Mouse (Mus musculus) mouse trophoblast stem cell (cell line): Measurements from ENCODE around the gene Smok3b.
"Not testable (repeated sequence)": the region's sequence is repeated elsewhere in the genome, so short reads cannot be mapped to it uniquely, and the experiment has no call there.

Source experiments
- in situ Hi-C, 2 experiments: fragments of 300-500 bp; cut with MseI, MboI; formaldehyde crosslinking; loops; 2 replicates in 1 of 2; 3 replicates in 1 of 2; pipeline ENCODE4 v1.15.1; 2025

Gene Smok3b

DNA sequence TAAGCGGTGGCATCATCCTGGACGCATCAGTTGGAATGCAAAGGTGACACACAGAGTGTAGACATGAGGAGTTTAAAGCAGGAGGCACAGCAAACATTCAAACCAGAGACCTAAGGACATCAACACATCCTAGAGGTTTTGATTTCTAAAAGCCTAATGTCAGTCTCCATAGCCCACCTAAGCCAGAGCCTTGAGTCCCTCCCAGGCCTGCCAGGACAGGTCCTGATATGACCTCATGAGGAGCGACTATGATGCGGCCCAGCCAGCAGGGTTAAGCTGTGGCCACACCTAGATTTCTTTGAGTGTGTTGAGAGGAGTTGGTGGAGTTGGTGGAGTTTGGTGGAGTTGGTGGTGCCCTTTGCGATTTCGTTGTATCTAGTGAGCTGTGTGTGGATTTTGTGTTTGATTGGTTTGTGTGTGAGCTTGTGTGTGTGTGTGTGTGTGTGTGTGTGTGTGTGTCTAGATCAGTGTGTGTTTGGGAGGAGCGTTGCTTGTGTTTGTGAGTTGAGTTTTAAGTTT, at the start of gene Smok3b, which contains the start of gene Smok3a:
Gene Smok3b (plus strand): TSS at position 469 of the 519 bp plus-strand sequence.
Gene Smok3a (plus strand): TSS at position 301 of the 519 bp plus-strand sequence.
- in situ Hi-C loops = not testable (repeated sequence)

DNA sequence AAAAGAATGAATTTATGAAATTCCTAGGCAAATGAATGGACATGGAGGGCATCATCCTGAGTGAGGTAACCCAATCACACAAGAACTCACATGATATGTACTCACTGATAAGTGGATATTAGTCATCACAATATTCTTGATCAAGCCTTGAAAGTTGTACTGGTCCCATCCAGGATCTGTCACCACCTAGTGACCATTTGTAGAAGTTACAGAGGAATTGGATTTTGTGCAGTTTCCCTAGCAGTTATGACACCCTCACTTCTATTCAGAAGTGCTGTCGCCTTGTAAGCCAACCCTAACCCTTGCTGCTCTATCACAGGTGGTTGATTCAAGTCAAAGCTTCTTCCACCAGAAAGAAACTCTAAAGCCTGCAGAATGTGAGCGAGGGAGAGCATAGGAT, 48.1 kb upstream of the Smok3b start:
- in situ Hi-C loops = loop anchor here in 1 of 2 experiments (5.0 to 10.0 kb wide), 2 partner anchors 81 to 178 kb away; no protein-coding TSS in a partner anchor

- in situ Hi-C loops = loop anchor here in 1 of 2 experiments (5.0 to 10.0 kb wide), 2 partner anchors 81 to 179 kb away; no protein-coding TSS in a partner anchor
Measured at GRCm38 (mm10) chr5:137973738-137974137, 47.5 kb upstream of the Smok3b start.

DNA sequence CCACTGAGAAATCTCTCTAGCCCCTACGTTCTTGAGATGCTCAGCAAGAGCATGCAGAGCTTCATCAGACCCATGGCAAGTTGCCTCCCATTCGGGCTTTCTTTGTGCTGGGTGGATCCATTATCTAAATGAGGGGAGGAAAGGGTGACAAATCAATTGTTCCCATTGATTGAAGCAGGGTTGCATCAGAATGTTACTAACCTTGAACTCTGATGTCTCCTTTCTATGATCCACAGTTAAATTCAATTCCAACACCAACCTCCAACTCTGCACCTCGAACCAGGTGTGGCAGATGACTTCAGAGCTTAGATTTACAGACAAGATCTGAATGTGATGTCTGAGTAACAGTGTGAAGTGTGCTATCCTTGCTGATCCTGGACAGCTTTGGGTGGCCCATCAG, 46.5 kb upstream of the Smok3b start:
- in situ Hi-C loops = loop anchor here in 1 of 2 experiments (5.0 to 10.0 kb wide), 2 partner anchors 82 to 180 kb away; no protein-coding TSS in a partner anchor

DNA sequence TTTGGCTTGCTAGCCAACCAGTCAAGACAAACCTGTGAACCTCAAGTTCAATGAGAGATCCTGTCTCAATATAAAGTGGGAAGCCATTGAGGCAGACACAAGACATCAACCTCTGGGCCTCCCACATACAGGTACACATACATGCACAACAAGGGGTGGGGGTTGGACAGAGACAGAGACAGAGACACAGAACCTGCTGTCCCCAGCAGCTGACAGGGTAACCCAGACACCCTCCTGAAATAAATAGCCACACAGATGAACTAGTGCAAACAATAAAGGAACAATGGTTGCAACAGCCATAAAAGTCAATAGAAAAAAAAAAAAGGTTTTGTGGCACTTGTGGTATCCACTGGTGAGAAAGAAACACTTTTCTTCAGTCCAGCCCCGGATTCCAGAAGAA, 45.8 kb upstream of the Smok3b start:
- in situ Hi-C loops = loop anchor here in 1 of 2 experiments (10.0 kb wide), 1 partner anchor 181 kb away; no protein-coding TSS in a partner anchor

- in situ Hi-C loops = loop anchor here in 1 of 2 experiments (10.0 kb wide), 1 partner anchor 182 kb away; no protein-coding TSS in a partner anchor
Measured at GRCm38 (mm10) chr5:137977291-137977690, 43.9 kb upstream of the Smok3b start.

DNA sequence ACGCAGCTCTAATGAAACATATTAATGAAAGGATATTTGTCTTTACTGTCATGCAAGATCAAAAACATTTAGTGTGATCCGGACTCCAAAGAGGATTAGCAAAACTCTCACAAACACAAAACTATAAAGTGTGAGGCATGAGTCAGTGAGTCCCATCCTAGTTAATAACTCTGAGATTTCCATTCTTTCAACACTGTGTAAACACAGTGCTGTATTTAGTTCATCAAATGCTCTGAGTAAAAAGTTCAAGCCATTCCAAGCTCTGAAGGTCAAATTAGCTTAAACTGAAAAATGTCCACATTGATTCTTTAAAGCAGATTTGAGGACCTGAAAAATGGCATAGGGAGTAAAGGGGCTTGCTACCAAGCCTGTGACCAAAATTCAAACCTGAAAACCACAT, 42.1 kb upstream of the Smok3b start:
- in situ Hi-C loops = loop anchor here in 1 of 2 experiments (10.0 kb wide), 1 partner anchor 184 kb away; no protein-coding TSS in a partner anchor

DNA sequence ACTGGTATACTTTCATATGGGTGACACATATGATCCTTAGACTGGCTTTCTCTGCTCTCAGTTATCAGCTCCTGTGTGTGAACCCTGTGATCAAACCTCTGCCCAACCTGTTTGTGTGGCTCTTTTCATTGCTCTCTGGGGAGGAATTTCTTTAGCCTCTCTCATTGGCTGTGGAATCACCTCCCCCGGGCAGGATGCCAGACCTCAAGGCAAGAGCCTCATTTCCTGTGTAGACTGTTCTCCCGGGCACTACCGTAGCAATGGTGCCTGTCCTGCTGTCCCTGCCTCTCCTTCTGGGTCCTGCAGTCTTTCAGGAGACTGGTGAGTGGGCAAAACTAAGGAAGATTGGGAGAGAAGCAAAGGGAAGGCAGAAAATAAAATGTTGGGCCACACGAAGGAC, 39.9 kb upstream of the Smok3b start, which contains the start of gene Azgp1:
Gene Azgp1 (plus strand): TSS at position 221 of the 400 bp plus-strand sequence.
- in situ Hi-C loops = no loop called here

DNA sequence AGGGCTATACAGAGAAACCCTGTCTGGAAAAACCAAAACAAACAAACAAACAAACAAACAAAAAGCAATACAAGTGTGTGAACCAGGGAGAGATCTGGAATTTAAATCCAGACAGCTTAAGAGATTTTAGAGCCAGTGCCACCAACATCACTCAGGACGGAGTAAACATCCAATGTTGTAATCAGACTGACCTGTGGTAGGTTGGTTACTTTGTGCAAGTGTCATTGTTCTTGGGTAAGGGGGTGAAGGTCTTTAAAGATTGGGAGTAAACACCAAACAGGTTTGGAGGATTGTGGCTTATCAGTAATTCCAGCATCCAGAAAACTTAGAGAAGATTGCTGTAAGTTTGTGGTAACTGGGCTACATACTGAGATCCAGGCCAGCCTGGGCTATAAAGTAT, 34.9 kb upstream of the Smok3b start:
- in situ Hi-C loops = no loop called here

- in situ Hi-C loops = no loop called here
Measured at GRCm38 (mm10) chr5:138009437-138009836, 11.8 kb upstream of the Smok3b start.

GRCm38 (mm10) chr5:138012382-138012781, 8.8 kb upstream of the Smok3b start:
- in situ Hi-C loops = no loop called here

DNA sequence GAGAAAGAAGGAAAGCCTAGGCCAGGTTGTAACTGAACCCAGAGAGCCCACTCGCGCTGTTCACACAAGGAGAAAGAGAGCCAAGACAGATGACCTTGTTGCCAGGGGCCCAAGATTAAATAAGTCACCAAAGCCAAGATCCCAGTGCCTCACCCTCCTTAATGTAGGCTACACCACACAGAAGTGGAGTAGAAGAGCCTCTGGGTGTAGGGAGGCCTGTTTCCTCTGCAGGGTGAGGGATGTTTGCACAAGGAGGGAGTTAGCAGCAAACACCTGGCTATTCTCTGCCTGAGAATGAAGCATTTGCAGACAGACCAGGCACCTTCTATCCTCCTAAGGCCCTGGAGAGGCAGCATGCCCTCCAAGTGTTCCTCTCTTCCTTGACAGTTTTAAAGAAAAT, 4.7 kb upstream of the Smok3b start:
- in situ Hi-C loops = no loop called here

DNA sequence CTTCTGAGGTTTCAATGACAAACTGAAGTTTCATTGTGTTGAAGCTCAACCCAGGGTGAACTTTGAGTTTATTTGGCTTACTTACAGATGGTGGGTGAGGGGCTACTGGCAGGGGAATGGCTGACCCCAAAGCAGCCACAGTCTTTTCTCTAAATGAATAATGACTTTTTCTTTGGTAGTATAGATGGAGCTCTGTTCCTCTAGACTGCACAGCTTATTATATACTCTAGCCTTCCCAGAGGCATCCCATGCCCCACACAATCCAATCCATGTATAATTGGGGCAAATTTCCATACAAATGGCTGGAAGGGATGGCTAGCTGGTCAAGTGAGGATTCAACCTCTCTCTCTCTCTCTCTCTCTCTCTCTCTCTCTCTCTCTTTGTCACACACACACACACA, 4.2 kb upstream of the Smok3b start:
- in situ Hi-C loops = no loop called here

DNA sequence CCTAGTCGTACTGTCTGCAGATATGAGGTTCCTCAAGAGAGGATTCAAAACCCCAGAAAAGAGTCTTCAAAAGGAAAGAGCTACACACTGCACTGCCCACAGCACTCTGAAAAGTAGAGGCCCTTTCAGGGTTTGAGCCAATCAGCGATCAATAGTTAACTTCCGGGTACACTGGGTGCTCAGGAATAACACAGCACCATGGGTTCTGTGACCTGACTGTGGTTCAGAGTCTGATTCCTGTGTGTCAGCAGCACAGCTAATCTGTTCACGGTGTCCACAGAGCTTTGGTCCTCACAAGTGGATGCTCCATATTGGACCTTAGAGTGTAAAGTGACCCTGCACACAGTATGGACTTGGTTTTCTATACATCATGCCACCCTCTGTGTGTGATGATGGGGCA, 1.7 kb upstream of the Smok3b start:
- in situ Hi-C loops = not testable (repeated sequence)

- in situ Hi-C loops = not testable (repeated sequence)
Measured at GRCm38 (mm10) chr5:138052894-138053293, 31.7 kb downstream of the Smok3b start, which contains the start of gene Smok3c. Gene Smok3c, plus strand, starts transcription at chr5:138053194.

- in situ Hi-C loops = no loop called here
Measured at GRCm38 (mm10) chr5:138073803-138074202, 52.6 kb downstream of the Smok3b start.

DNA sequence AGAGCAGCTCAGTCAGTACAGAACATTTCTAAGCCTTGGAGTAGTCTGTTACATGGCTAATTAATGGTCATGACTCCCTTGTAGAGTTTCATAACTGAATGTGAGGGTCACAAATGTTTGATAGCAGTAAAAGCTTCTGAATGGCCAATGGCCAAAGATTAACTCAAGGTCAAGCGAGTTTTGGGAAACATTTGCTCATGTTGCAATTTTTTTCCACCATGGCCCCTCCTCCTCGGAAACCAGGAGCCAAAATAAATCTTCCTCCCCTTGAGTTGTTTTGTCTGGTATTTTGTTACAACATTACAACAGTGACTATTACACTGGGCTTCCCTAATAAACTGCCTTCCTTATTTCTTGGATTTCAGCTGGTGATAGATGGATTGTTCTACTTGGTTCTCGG, 54.5 kb downstream of the Smok3b start:
- in situ Hi-C loops = no loop called here

DNA sequence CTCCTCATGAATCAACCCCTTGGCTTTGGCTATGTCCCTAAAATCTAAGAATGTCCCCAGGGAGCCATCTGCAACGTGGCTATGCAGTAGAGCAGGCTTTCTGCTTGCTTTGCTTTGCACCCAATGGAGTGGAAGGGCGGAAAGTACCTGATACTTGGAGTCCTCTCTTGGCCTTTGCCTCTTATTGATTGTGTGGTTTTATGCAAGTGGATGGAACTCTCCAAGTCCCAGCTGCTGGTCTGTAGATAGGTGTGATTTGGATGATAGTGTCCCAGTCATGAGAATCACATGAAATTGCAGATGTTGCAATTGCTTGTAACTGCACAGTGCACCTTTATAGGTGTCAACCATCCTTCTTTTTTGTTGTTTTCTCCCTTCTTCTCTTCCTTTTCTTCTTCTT, 54.9 kb downstream of the Smok3b start:
- in situ Hi-C loops = no loop called here

- in situ Hi-C loops = no loop called here
Measured at GRCm38 (mm10) chr5:138080456-138080855, 59.2 kb downstream of the Smok3b start.

DNA sequence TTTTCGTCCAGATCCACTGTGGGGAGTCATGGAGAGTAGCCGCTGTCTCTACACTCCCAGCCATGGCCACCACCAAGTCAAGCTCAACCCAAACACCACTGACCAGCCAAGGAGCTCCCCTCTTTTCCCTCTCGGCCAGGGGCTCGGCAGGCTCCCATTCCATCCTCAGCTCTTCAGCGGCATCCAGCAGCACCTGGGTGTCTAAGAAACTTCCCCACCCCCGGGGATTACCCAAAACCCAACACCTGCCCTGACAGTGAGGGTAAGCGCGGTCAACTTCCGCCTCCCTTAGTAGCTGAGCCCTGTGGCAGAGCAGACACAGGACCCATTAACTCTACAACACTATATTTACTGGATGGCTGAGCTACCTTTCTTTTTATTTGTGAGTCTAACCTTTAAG, 60.2 kb downstream of the Smok3b start:
- in situ Hi-C loops = no loop called here

DNA sequence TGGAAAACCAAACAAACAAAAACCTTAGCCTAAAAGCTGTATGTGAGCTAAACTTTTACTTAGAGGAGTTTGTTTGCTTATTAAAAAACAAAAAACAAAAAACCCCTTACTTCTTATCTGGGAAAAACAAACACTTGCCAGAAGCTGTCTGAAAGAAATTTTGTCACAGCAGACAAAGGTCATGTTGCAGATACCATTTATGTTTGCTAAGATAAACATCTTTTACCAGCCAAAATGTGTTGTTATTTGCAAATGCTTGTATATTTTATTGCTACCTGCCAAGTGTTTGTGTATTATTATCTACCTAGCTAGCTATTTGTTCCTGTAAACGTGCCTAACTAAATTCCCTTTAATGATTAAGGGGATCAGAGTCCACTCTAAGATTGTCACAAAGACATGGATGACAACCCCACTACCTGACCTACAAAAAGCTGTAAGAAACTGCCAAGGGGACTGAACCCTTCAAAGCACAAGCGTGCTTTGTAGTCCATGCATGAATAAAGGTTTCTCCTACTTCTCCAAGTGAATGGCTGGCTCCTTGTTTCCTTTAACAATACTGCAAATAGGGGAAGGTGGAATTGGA, 62.2 kb downstream of the Smok3b start:
- in situ Hi-C loops = no loop called here

- in situ Hi-C loops = no loop called here
Measured at GRCm38 (mm10) chr5:138083936-138084335, 62.7 kb downstream of the Smok3b start.

DNA sequence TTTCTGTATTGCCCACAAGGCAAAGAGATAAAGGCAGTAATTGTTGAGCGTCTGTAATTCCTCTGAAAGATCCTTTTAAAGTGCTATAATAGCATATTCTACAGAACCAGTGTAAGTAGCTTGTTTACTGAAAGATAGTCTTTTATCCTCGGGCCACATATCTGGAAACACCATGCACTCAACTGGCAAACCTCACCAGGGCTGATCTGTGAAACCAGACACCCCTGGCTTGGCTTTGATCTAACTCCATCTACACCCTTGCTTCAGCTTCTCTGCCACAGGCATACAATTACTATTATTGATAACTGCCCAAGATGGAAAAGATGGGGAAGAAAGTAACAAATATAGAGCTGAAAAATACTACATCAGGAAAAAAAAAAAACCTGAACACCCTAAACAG, 63.3 kb downstream of the Smok3b start:
- in situ Hi-C loops = no loop called here
